Mouse (Mus musculus) urinary bladder, adult 18-20 months (tissue): ENCODE measurements at regions not wholly inside any gene's neighbourhood (a gene's known extent, or its start where the extent isn't known, plus 50 kb on each side); places are given as distances from the start of the nearest gene placed in this dataset.

Experiments used
- DNase-seq, 2 experiments: peaks; one replicate each; pipeline ENCODE4 v3.0.0; 2022; ENCODE audit warnings: low spot score in 2 of 2, mixed read lengths in 2 of 2

DNA sequence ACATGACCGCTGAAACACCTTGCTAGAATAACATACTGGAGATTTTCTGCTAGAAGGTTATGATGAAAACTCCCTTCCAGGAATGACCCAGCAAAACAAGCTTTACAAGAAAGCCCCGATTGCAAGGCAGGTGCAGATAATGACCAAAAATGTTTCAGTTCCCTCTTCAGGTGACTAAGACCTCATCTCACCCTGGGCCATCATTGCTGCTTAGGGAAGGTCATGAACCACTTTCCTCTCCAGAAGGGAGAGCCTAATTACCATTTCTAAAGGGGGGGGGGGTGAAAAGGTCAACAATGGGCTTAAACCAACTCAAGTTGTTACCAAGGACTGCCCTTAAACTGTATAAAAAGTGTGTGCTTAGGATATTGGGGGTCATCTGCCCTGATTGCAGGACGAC lies 59.8 kb upstream of the Speer4c start:
- DNase-seq = no peak

DNA sequence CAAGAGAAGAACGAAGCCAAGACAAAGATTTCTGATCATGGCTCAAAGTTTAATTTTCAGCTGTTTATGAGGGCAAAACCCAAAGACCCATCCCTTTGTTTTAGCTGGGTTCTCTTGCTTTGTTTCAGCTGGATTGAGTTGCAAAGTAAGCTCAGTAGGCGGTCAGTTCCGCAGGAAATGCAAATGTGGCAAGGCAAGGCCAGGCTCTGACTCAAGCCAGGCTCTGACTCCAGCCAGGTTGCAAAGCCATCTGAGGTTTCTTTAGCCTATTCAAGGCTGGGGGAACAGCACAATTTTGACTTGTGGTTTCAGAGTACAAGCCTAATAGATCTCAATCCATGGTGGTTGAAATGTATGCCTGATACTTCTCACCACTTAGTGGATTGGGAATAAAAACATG lies 60.5 kb upstream of the Speer4c start:
- DNase-seq = no peak

GRCm38 (mm10) chr5:15776106-15776505 lies 62.0 kb upstream of the Speer4c start:
- DNase-seq = no peak

DNA sequence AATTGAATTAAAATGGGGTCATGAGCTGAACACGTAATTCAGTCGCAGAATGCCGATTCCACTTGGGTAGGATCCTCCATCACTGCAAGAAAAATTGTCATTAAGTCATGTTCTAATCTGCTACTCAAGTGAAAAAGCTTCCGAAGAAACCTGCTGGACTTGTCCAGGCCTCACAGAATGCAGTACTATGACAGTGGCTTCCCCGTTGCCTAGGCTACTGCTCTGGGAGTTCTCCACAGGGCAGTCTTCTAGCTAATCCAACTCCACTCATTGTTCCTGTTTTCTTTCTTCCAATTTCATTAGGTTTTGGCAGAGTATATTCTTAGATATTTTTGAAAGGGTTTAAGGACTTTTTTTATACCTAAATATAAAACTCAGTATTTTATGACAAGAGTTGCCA lies 89.5 kb upstream of the Speer4c start:
- DNase-seq = no peak

DNA sequence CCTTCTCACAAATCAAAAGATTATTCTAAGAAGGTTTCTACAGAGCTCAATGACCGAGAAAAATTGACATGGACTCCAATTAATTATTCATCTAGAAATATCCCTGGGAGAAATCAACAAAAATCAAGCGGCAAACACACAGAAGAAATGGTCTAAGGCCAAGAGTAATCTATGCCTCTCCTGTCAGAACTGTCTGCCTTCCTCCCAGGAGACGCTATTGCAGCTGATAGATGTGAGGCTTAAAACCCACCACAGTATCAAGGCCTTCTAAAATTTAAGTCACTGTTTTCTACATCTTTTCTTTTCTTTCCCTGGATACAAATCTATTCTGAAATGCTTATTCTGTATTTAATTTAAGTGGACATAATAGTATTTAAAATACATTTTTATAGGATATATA lies 102.8 kb upstream of the Speer4c start:
- no peak for DNase-seq

- DNase-seq = no peak
Observed at GRCm38 (mm10) chr5:15817366-15817765, 103.3 kb upstream of the Speer4c start.

GRCm38 (mm10) chr5:15822989-15823388 lies 108.9 kb upstream of the Speer4c start:
- no peak for DNase-seq

DNA sequence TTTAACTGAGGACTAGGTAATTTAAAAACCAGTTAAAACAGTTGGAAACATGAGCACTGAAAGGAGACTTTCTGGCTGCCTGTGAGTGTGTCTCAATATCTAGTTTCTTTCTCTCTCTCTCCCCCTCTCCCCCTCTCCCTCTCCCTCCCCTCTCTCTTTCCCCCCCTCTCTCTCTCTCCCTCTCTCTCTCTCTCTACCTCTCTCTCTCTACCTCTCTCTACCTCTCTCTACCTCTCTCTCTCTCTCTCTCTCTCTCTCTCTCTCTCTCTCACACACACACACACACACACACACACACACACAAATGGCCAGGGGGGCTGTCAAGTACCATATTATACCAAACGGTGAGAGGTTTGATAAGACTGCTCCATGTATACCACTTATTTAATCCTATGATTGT lies 103.0 kb upstream of the Cacna2d1 start:
- DNase-seq = no peak

GRCm38 (mm10) chr5:15832338-15832737 lies 102.2 kb upstream of the Cacna2d1 start:
- DNase-seq = no peak

DNA sequence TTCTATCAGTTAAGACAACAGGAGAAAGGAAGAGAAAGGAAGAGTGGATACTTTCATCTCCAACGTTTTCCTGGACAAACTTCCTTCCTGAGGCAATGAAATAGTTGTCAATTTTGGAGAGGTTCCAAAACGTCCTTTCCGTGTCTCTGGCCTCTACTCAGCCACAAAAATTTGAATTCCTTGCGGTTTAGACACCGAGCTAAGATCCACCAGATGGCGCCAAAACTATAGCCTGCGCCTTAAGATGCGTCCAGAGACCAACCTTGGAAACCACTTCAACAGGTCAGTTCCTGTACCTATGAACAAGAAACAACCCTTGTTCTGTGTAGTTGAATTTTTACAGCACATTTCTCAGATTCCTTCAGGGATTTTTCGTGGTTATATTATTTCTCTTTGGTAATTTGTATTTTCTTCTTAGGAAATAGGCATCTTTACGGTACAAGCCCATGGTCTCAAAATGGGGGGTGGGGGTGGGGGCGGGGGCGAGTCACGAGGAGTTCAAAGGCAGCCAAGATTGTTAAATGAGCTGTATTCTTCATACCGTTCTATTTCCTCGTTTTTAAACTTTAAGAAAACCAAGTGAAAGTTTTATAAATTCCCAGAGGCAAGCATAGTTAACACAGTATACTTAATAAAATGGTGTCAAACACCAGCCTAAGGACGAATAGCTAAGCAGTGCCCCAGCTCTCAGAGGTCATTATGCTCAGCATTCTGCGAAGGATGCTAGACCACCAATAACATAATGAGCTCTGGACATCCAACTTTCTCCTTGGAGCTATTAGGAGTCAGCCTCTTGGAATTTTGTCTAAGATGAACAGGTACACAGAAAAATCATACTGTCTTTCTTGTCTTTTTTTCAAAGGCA lies 96.2 kb upstream of the Cacna2d1 start:
- peak; percentile 31 to 37 for DNase-seq

DNA sequence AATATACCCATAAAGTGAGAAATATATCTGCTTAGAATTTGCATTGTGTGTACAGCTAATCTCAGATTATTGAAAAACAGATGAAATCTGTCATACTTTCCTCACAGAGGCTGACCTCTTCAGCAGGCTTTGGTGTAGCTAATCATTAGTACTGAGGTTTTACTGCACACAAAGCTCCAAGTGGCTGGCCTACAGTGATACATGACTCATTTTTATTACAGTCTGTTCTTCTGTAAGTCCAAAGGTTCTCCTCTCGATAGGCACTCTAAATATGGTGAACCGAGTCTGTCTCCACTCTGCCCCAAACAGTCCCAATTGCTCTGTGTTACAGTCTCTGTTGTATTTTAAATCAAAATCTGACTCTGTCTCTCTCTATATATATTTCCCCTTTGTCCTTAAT lies 87.7 kb upstream of the Cacna2d1 start:
- DNase-seq = no peak

GRCm38 (mm10) chr5:15849520-15849919 lies 85.0 kb upstream of the Cacna2d1 start:
- no peak for DNase-seq

DNA sequence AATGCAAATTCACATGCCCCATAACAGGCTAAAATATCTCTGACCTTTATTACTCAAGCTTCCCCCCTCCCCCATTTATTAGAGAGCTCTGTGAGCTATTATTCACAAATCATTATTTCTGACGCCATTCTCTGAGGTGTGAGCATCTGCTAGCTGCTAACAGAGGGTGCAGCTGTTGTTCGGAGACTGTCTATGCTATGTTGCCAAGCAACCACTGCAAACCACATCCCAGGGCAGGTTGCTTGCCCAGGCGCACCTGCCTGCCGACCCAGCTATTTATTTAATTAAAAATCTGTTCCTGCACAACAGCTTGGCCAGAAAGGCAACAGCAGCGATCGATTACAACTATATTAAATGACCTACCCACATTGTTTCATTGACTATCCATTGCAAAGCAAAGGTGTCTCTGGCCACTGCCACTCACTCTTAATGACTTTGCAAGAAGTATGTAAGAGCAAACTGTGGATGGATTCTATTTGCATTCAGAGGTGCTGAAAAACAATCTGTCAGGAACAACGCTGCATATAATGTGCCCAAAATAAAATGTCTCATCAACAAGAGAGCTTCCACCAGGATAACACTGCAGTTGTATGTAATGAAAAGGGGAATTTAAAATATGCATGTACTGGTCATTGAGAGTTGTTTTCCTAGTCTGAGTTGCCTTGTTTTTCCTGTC lies 84.2 kb upstream of the Cacna2d1 start:
- DNase-seq = no peak

DNA sequence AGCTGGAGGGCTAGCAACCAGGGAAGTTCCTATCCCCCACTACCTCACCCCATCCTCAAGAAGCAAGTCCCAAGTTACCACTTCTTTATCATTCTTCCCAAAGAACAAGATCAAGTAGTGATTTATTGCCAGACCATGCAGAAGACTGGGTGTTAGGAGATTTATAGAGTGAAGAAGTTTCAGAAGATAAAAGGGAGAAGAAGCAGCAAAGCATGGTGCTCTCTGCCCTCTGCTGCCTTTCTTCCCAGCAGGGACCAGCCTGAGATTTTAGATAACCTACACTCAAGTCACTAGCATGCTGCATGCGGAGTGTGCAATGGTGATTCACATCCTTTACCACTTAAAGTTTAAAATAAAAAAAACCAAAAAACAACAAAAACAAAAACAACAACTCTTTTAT lies 79.7 kb upstream of the Cacna2d1 start:
- no peak for DNase-seq

DNA sequence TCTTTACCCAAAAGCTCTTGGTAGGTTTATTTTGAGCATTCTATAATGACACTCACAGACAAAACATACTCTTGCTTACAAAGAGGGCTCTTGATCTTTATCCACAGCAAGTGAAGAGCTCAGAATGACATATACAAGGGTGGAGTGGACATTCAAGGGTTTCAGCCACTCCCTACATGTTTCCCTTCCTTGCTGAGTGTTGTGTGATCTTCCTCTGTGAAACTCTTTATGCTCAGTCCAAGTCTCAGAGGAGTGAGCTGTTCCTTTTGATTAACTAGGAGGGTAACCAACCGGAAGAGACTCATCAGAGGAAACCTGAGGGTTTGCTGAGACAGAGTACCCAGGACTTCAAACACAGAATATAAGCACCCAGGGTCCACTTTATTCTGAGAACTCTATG lies 77.5 kb upstream of the Cacna2d1 start:
- no peak for DNase-seq

DNA sequence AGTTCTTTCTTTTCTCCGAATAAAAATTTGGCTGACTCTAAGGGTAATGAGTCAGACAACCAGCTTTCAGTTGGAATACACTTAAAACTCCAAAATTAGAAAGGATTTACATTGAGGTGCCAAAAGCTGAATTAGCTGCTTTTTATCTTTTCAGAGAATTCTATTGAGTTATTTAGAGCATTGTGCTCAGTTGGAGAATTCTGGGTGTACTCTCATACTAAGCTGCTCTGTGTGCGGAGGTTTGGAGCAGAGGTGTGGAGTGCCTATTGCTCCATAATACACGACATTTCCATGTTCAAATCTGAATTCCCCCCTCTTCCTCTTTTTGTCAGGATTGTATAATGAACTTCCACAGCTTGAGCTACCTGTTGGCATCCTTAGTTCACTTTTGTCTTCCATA lies 60.4 kb upstream of the Cacna2d1 start:
- DNase-seq = no peak

GRCm38 (mm10) chr5:15883004-15883403 lies 51.5 kb upstream of the Cacna2d1 start:
- no peak for DNase-seq
